Mouse (Mus musculus): Measurements from ENCODE around the gene Ints14. TPM values are rescaled to one million over a fixed set of nuclear protein-coding genes. Genes with fewer than 3 reads are reported as not detected.

The Ints14 gene
- polyA plus RNA-seq, 1 experiment from 2014 or later: 49.2 TPM

DNA sequence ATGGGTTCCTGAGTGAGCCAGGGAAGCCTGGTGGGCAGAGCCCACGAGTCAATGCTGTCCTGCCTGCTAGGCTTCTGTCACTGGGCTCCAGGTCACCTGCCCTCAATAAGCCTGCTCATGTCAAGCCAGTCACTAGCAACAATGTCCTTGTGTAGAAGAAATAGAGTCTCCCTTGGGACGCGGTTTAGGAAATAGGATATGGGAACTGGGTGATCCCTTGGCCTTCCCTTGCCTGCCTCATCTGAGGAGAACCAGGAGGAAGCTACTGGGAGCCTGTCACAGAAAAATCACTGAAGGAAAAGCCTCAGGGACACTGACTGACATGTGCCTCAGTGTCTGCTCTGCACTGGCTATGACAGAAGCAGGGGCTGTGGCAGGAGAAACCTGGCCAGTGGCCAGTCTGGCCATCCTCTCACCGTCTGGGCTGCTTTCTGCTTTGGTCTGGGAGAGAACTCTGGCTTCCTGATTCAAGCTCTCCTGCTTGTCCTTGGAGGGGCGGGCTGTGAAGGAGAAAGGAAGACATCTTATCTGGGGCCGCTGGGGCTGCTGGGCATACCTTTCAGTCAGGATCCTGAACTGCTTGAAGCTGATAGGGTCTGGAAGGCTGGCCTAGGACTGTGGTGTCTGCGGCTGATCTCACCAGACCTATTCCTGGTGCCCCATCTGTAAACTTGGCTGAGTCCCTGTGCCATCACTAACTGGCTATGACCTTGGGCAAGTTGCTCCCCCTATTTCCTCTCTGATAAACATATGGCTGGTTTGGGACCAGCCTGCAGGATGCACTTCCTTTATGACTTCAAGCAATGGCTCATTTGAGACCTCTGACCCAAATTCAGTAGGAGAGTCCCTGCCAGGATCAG lies 28.7 kb upstream of the Ints14 start:
- 0 out of 2 replicates have a peak overlapping the region, but pooled peaks have one; percentile 4 for H3K27ac ChIP-seq (ENCODE audit: low read length)
- peaks cover 7% of the 10 kb centered on the region; the same call in 1 of the 2 replicates for H3K4me1 ChIP-seq (ENCODE audit: control insufficient read depth, insufficient read depth, low read length)
- no peaks in the 10 kb centered on the region for H3K27me3 ChIP-seq (replicated peaks; ENCODE audit: control insufficient read depth, insufficient read depth, low read length)
- H3K4me2 ChIP-seq (ENCODE audit: low read depth, low read length): no peak overlapping the region
- no peak for ATAC-seq
- no peak overlapping the region for H3K4me3 ChIP-seq (ENCODE audit: low read length)
- H3K9me3 ChIP-seq (ENCODE audit: control insufficient read depth, low read length): no peaks in the 10 kb centered on the region
- no peaks in the 10 kb centered on the region for H3K36me3 ChIP-seq (ENCODE audit: control insufficient read depth, insufficient read depth, low read length)
- WGBS: 70% methylated on average over 7 of the region's 7 CpGs
- no peak overlapping the region for H3K9ac ChIP-seq (ENCODE audit: low read depth, low read length)

- Histone ChIP-seq H3K9ac (ENCODE audit: low read depth, low read length) (no peak overlapping the region), H3K27me3 (replicated peaks; ENCODE audit: control insufficient read depth, insufficient read depth, low read length) (no peaks in the 10 kb centered on the region), H3K4me3 (ENCODE audit: low read length) (no peak overlapping the region), H3K4me1 (ENCODE audit: control insufficient read depth, insufficient read depth, low read length) (peaks cover 7% of the 10 kb centered on the region; the same call in 1 of the 2 replicates), H3K9me3 (ENCODE audit: control insufficient read depth, low read length) (no peaks in the 10 kb centered on the region), H3K36me3 (ENCODE audit: control insufficient read depth, insufficient read depth, low read length) (no peaks in the 10 kb centered on the region), H3K27ac (ENCODE audit: low read length) (no peak overlapping the region), H3K4me2 (ENCODE audit: low read depth, low read length) (no peak overlapping the region)
- 33% methylated on average over 15 of the region's 15 CpGs for WGBS
- ATAC-seq: peak; percentile 49
These were observed 26.5 kb upstream of the Ints14 start for GRCm38 (mm10) chr9:64934015-64934754.

GRCm38 (mm10) chr9:64936508-64936907 lies 24.2 kb upstream of the Ints14 start:
- H3K36me3 ChIP-seq (ENCODE audit: control insufficient read depth, insufficient read depth, low read length): no peaks in the 10 kb centered on the region

DNA sequence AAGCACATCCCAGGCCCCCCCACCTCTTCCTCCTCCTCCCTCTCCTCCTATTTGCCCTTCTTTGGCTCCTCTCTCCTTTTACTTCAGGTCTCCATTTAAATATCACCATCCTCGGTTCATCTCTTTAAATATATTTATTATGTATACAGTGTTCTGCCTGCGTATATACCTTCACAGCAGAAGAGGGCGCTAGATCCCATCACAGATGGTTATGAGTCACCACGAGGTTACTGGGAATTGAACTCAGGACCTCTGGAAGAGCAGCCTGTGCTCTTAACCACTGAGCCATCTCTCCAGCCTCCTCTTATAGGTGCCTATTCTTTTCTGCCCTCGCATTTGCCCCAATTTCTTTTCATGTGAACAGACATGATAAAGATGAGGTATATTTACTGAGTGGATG lies 23.2 kb upstream of the Ints14 start:
- no peak overlapping the region for H3K4me2 ChIP-seq (ENCODE audit: low read depth, low read length)
- peaks cover 7% of the 10 kb centered on the region; the same call in 1 of the 2 replicates for H3K4me1 ChIP-seq (ENCODE audit: control insufficient read depth, insufficient read depth, low read length)
- no peak for ATAC-seq
- 61% methylated on average over 5 of the region's 5 CpGs for WGBS
- H3K36me3 ChIP-seq (ENCODE audit: control insufficient read depth, insufficient read depth, low read length): no peaks in the 10 kb centered on the region
- no peak overlapping the region for H3K4me3 ChIP-seq (ENCODE audit: low read length)
- H3K27ac ChIP-seq (ENCODE audit: low read length): no peak overlapping the region
- H3K27me3 ChIP-seq (replicated peaks; ENCODE audit: control insufficient read depth, insufficient read depth, low read length): no peaks in the 10 kb centered on the region
- no peaks in the 10 kb centered on the region for H3K9me3 ChIP-seq (ENCODE audit: control insufficient read depth, low read length)
- H3K9ac ChIP-seq (ENCODE audit: low read depth, low read length): no peak overlapping the region

More at GRCm38 (mm10) chr9:64936508-64936907, 24.2 kb upstream of the Ints14 start:
- ATAC-seq: peak; percentile 35; the same call in 1 of the 2 replicates
- no peak overlapping the region for H3K27ac ChIP-seq (ENCODE audit: low read length)
- H3K4me1 ChIP-seq (ENCODE audit: control insufficient read depth, insufficient read depth, low read length): peaks cover 7% of the 10 kb centered on the region; the same call in 1 of the 2 replicates
- H3K4me3 ChIP-seq (ENCODE audit: low read length): no peak overlapping the region
- H3K9me3 ChIP-seq (ENCODE audit: control insufficient read depth, low read length): no peaks in the 10 kb centered on the region
- WGBS: 10% methylated on average over 6 of the region's 6 CpGs
- no peak overlapping the region for H3K9ac ChIP-seq (ENCODE audit: low read depth, low read length)
- no peaks in the 10 kb centered on the region for H3K27me3 ChIP-seq (replicated peaks; ENCODE audit: control insufficient read depth, insufficient read depth, low read length)
- H3K4me2 ChIP-seq (ENCODE audit: low read depth, low read length): no peak overlapping the region

GRCm38 (mm10) chr9:64938535-64938934 lies 22.2 kb upstream of the Ints14 start:
- ATAC-seq: no peak
- WGBS: 77% methylated on average over 5 of the region's 5 CpGs
- no peaks in the 10 kb centered on the region for H3K36me3 ChIP-seq (ENCODE audit: control insufficient read depth, insufficient read depth, low read length)
- H3K4me3 ChIP-seq (ENCODE audit: low read length): no peak overlapping the region
- H3K4me1 ChIP-seq (ENCODE audit: control insufficient read depth, insufficient read depth, low read length): peaks cover 7% of the 10 kb centered on the region; the same call in 1 of the 2 replicates
- no peaks in the 10 kb centered on the region for H3K27me3 ChIP-seq (replicated peaks; ENCODE audit: control insufficient read depth, insufficient read depth, low read length)
- no peak overlapping the region for H3K9ac ChIP-seq (ENCODE audit: low read depth, low read length)
- H3K27ac ChIP-seq (ENCODE audit: low read length): no peak overlapping the region
- H3K4me2 ChIP-seq (ENCODE audit: low read depth, low read length): no peak overlapping the region
- no peaks in the 10 kb centered on the region for H3K9me3 ChIP-seq (ENCODE audit: control insufficient read depth, low read length)

DNA sequence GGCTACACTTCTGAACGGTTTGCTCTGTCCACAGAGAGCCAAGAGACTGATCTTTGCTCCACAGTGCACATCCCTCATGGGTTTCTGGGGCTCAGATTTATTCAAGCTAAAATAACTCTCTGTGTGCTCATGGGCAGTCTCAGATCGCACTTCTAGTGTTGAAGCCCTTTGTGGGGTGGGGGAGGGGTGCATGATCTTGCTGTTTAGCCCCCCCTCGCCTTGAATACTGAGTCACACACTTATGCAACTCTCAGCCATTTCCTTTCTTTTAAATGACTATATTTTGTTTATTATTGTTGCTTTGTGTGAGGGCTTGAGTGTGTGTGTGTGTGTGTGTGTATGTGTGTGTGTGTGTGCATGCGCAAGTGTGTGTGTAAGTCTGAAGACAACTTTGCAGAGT lies 21.4 kb upstream of the Ints14 start:
- 52% methylated on average over 4 of the region's 4 CpGs for WGBS
- no peaks in the 10 kb centered on the region for H3K27me3 ChIP-seq (replicated peaks; ENCODE audit: control insufficient read depth, insufficient read depth, low read length)
- no peak for ATAC-seq
- H3K36me3 ChIP-seq (ENCODE audit: control insufficient read depth, insufficient read depth, low read length): no peaks in the 10 kb centered on the region
- H3K4me3 ChIP-seq (ENCODE audit: low read length): no peak overlapping the region
- no peaks in the 10 kb centered on the region for H3K9me3 ChIP-seq (ENCODE audit: control insufficient read depth, low read length)
- peaks cover 3% of the 10 kb centered on the region; the same call in 1 of the 2 replicates for H3K4me1 ChIP-seq (ENCODE audit: control insufficient read depth, insufficient read depth, low read length)
- no peak overlapping the region for H3K27ac ChIP-seq (ENCODE audit: low read length)
- no peak overlapping the region for H3K9ac ChIP-seq (ENCODE audit: low read depth, low read length)
- no peak overlapping the region for H3K4me2 ChIP-seq (ENCODE audit: low read depth, low read length)

- H3K4me2 ChIP-seq (ENCODE audit: low read depth, low read length): no peak overlapping the region
- no peak overlapping the region for H3K9ac ChIP-seq (ENCODE audit: low read depth, low read length)
- no peaks in the 10 kb centered on the region for H3K36me3 ChIP-seq (ENCODE audit: control insufficient read depth, insufficient read depth, low read length)
- H3K4me1 ChIP-seq (ENCODE audit: control insufficient read depth, insufficient read depth, low read length): no peaks in the 10 kb centered on the region
- no peak overlapping the region for H3K27ac ChIP-seq (ENCODE audit: low read length)
- ATAC-seq: no peak
- H3K9me3 ChIP-seq (ENCODE audit: control insufficient read depth, low read length): no peaks in the 10 kb centered on the region
- H3K4me3 ChIP-seq (ENCODE audit: low read length): no peak overlapping the region
- no peaks in the 10 kb centered on the region for H3K27me3 ChIP-seq (replicated peaks; ENCODE audit: control insufficient read depth, insufficient read depth, low read length)
- 86% methylated on average over 2 of the region's 2 CpGs for WGBS
These were observed 20.9 kb upstream of the Ints14 start for GRCm38 (mm10) chr9:64939790-64940189.

DNA sequence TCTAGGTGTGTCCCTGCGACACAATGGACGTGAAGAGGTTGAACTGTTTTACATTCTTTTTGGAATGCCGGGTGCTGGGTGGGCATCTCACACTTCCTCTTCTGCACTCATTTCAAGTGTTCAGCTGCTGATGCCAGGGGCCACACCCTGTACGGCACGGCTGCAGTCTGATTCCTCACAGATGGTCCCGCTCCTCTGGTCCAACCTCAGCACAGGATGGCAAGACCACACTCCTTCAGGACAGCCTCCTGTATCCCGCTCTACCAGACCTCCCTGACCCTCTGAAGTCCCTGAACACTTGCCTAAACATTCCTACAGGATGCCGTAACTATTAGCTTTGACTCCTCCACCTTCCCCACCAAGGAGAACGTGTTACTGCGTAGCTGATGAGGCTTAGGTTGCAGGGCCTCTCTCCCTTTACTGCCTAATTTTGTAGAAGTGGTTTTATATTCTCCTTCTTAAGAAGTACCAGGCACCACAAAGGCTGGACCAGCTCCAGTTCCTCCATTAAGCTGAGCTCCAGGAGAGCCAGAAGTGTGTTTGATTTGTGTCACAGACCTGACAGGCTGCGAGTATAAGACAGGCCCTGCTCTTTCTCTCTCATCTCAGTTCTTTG lies 19.9 kb upstream of the Ints14 start:
- H3K4me3 ChIP-seq (ENCODE audit: low read length): no peak overlapping the region
- no peaks in the 10 kb centered on the region for H3K9me3 ChIP-seq (ENCODE audit: control insufficient read depth, low read length)
- no peaks in the 10 kb centered on the region for H3K27me3 ChIP-seq (replicated peaks; ENCODE audit: control insufficient read depth, insufficient read depth, low read length)
- H3K27ac ChIP-seq (ENCODE audit: low read length): no peak overlapping the region
- no peak overlapping the region for H3K9ac ChIP-seq (ENCODE audit: low read depth, low read length)
- 65% methylated on average over 11 of the region's 11 CpGs for WGBS
- H3K4me1 ChIP-seq (ENCODE audit: control insufficient read depth, insufficient read depth, low read length): no peaks in the 10 kb centered on the region
- H3K4me2 ChIP-seq (ENCODE audit: low read depth, low read length): no peak overlapping the region
- no peak for ATAC-seq
- H3K36me3 ChIP-seq (ENCODE audit: control insufficient read depth, insufficient read depth, low read length): no peaks in the 10 kb centered on the region

DNA sequence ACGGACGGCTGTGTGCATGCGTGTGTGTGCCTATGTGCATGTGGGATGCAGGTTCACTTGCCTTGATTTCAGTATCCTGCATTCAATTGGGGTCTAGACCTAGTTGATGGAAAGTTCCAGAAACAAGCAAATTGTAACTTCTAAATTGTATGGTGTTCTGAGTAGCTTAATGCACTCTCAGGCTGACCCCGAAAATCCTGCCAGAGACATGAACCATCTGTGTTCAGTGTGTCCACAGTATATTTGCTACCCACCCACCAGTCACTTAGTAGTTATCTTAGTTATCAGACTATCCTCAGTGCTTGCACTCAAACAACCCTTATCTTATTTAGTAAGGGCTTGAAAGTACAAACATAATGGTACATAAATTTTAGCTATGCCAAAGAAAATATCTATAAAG lies 19.1 kb upstream of the Ints14 start:
- Histone ChIP-seq H3K36me3 (ENCODE audit: control insufficient read depth, insufficient read depth, low read length) (no peaks in the 10 kb centered on the region), H3K27me3 (replicated peaks; ENCODE audit: control insufficient read depth, insufficient read depth, low read length) (no peaks in the 10 kb centered on the region), H3K9me3 (ENCODE audit: control insufficient read depth, low read length) (no peaks in the 10 kb centered on the region), H3K9ac (ENCODE audit: low read depth, low read length) (no peak overlapping the region), H3K4me2 (ENCODE audit: low read depth, low read length) (no peak overlapping the region), H3K4me1 (ENCODE audit: control insufficient read depth, insufficient read depth, low read length) (no peaks in the 10 kb centered on the region), H3K4me3 (ENCODE audit: low read length) (no peak overlapping the region), H3K27ac (ENCODE audit: low read length) (no peak overlapping the region)
- ATAC-seq: no peak
- 76% methylated on average over 4 of the region's 4 CpGs for WGBS
